Mouse (Mus musculus) C2C12 (cell line): ENCODE data around the gene Hoxb5.

Experiments used
- CEBPB ChIP-seq: IDR thresholded peaks from one replicate; pipeline ENCODE4 v1.6.1; 2011; ENCODE audit warnings: low read depth, mild to moderate bottlenecking, control low read depth, moderate library complexity
- CTCF ChIP-seq: IDR thresholded peaks from one replicate; pipeline ENCODE4 v1.5.1; 2011; ENCODE audit not compliant: control insufficient read depth, insufficient read depth, insufficient read length
- MAX ChIP-seq: IDR thresholded peaks from one replicate; pipeline ENCODE4 v1.6.1; 2011; ENCODE audit warnings: mild to moderate bottlenecking, control low read depth
- MYOD1 ChIP-seq: IDR thresholded peaks from one replicate; pipeline ENCODE4 v1.6.1; 2011; ENCODE audit warnings: low read depth; ENCODE audit not compliant: control insufficient read depth, insufficient read length
- MYOG ChIP-seq: IDR thresholded peaks from one replicate; pipeline ENCODE4 v1.6.1; 2011; ENCODE audit not compliant: control insufficient read depth, insufficient read length; ENCODE audit errors: extremely low read depth
- USF1 ChIP-seq: IDR thresholded peaks from one replicate; pipeline ENCODE4 v1.6.1; 2011; ENCODE audit warnings: low read depth, mild to moderate bottlenecking, control low read depth, moderate library complexity

GRCm38 (mm10) chr11:96292565-96293301, 10.4 kb upstream of the Hoxb5 start:
- TF ChIP-seq CTCF (no peak), MAX (no peak), CEBPB (no peak), USF1 (no peak), MYOG (no peak), MYOD1 (no peak)
